Mouse (Mus musculus) kidney, embryonic 14.5 days (tissue): ENCODE measurements at regions not wholly inside any gene's neighbourhood (a gene's known extent, or its start where the extent isn't known, plus 50 kb on each side); places are given as distances from the start of the nearest gene placed in this dataset.

Experiments
- ATAC-seq: fragments of 200-750 bp; cut with Nextera tagmentation; 2 replicates; pipeline ENCODE4 v1.8.0; 2017; ENCODE audit warnings: moderate number of reproducible peaks, mild to moderate bottlenecking, moderate TSS enrichment, moderate library complexity; ENCODE audit not compliant: low FRiP score, low TSS enrichment
- H3K27ac ChIP-seq: fragments of 300-500 bp; sonication (generic); 2 replicates; pipeline ENCODE4 v1.5.1; 2014; ENCODE audit warnings: low read depth, mild to moderate bottlenecking, low read length, moderate library complexity, mixed read lengths
- H3K27me3 ChIP-seq: fragments of 300-500 bp; sonication (generic); 2 replicates; pipeline ENCODE4 v1.6.1; 2014; ENCODE audit warnings: mild to moderate bottlenecking, low read length; ENCODE audit not compliant: control insufficient read depth, insufficient read depth
- H3K36me3 ChIP-seq: fragments of 300-500 bp; sonication (generic); 2 replicates; pipeline ENCODE4 v1.6.1; 2014; ENCODE audit warnings: low read length, mixed read lengths; ENCODE audit not compliant: control insufficient read depth, insufficient read depth
- H3K4me1 ChIP-seq: fragments of 300-500 bp; sonication (generic); 2 replicates; pipeline ENCODE4 v1.6.1; 2014; ENCODE audit warnings: low read length, mixed read lengths; ENCODE audit not compliant: control insufficient read depth, insufficient read depth
- H3K4me2 ChIP-seq: fragments of 300-500 bp; sonication (generic); replicated peaks from 2 replicates; pipeline ENCODE4 v1.6.1; 2014; ENCODE audit warnings: low read depth, mild to moderate bottlenecking, low read length
- H3K4me3 ChIP-seq: fragments of 300-500 bp; sonication (generic); 2 replicates; pipeline ENCODE4 v1.5.1; 2014; ENCODE audit warnings: mild to moderate bottlenecking, low read length
- H3K9ac ChIP-seq: fragments of 300-500 bp; sonication (generic); 2 replicates; pipeline ENCODE4 v1.6.1; 2014; ENCODE audit warnings: low read depth, mild to moderate bottlenecking, low read length, moderate library complexity
- H3K9me3 ChIP-seq: fragments of 300-500 bp; sonication (generic); 2 replicates; pipeline ENCODE4 v1.6.1; 2016; ENCODE audit warnings: low read length; ENCODE audit not compliant: control insufficient read depth
- WGBS: fragments of 180-500 bp; shearing (Covaris S2); extraction: QIAGEN DNeasy Blood & Tissue Kit; methylation state at CpG from one replicate; pipeline ENCODE4 v1.1.7; 2014; 5-methylcytosine and 5-hydroxymethylcytosine counted together

DNA sequence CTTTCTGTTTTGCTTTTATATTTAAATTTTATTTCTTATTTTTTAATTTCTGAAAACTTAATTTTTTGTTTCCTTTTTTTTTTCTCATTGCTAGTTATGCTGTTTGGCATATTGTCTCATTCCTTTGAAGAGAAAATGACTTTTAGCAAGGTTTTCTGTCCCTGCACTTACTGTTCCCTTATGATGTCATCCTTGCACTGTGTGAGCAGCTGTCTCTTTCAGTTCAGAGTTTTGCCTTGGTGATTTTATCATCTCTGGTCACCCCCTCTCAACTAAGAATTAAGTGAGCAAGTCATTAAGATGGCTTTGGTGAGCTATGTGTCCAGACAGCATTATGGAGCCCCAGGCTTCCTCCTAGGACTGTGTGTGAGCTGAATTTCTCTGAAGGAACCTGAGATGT lies 774.3 kb upstream of the Lrrc6 start:
- ATAC-seq: no peak
- Histone ChIP-seq H3K27me3 (no peaks in the 10 kb centered on the region), H3K4me2 (no peak overlapping the region), H3K27ac (no peak overlapping the region), H3K9me3 (no peaks in the 10 kb centered on the region), H3K36me3 (no peaks in the 10 kb centered on the region), H3K4me1 (no peaks in the 10 kb centered on the region), H3K9ac (no peak overlapping the region), H3K4me3 (no peak overlapping the region)

GRCm38 (mm10) chr15:67272397-67272796 lies 771.7 kb upstream of the Lrrc6 start:
- ATAC-seq: no peak
- H3K4me1 ChIP-seq: no peaks in the 10 kb centered on the region
- H3K9me3 ChIP-seq: no peaks in the 10 kb centered on the region
- H3K4me2 ChIP-seq: no peak overlapping the region
- H3K27ac ChIP-seq: no peak overlapping the region
- no peak overlapping the region for H3K9ac ChIP-seq
- H3K36me3 ChIP-seq: no peaks in the 10 kb centered on the region
- H3K4me3 ChIP-seq: no peak overlapping the region
- 91% methylated on average over 2 of the region's 2 CpGs for WGBS
- no peaks in the 10 kb centered on the region for H3K27me3 ChIP-seq

DNA sequence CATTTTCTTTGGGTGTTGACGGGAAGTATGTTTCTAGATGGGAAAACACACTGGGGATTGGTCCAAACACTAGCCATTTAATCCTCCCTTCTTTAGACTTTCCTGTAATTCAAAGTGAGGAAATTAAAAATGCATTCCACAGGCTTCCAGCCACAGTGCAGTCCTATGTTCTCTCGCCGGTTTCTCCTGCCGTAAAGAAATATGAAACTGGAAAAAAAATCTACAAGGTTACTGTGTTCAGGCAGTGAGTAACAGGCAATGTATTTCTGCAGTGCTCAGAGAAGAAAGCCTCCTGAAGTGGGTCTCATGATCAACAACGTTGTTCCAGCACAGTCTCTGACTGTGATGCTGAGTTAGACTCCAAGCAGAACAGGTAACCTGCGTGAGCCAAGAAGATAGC lies 763.0 kb upstream of the Lrrc6 start:
- Histone ChIP-seq H3K27ac (no peak overlapping the region), H3K9me3 (no peaks in the 10 kb centered on the region), H3K4me2 (no peak overlapping the region), H3K9ac (no peak overlapping the region), H3K4me1 (no peaks in the 10 kb centered on the region), H3K4me3 (no peak overlapping the region), H3K27me3 (no peaks in the 10 kb centered on the region), H3K36me3 (no peaks in the 10 kb centered on the region)
- ATAC-seq: no peak
- WGBS: 60% methylated on average over 6 of the region's 6 CpGs

DNA sequence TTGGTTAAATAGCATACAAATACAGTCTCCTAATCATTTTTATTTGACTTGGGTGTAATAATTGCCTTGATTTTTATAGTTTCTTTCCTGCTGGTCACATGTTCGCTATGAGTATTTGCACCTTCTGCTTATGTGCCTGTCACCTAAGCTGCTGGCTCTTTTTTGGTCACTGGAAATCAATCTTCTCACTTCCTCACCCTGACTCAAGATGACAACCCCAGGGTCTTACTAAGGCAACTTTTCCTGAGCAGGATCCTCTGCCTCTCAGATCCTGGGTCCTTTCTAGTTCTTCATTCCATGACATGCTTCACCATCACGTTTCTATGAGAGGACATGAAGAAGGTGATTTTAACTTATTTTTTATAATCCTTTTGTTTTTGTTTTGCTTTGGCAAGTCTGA lies 762.6 kb upstream of the Lrrc6 start:
- WGBS: 66% methylated on average over 2 of the region's 2 CpGs
- no peaks in the 10 kb centered on the region for H3K36me3 ChIP-seq
- no peak overlapping the region for H3K9ac ChIP-seq
- no peak overlapping the region for H3K27ac ChIP-seq
- no peaks in the 10 kb centered on the region for H3K4me1 ChIP-seq
- no peak overlapping the region for H3K4me2 ChIP-seq
- H3K4me3 ChIP-seq: no peak overlapping the region
- H3K27me3 ChIP-seq: no peaks in the 10 kb centered on the region
- no peak for ATAC-seq
- no peaks in the 10 kb centered on the region for H3K9me3 ChIP-seq

- Histone ChIP-seq H3K4me3 (no peak overlapping the region), H3K36me3 (no peaks in the 10 kb centered on the region), H3K9ac (no peak overlapping the region), H3K4me1 (no peaks in the 10 kb centered on the region), H3K9me3 (no peaks in the 10 kb centered on the region), H3K27ac (no peak overlapping the region), H3K27me3 (no peaks in the 10 kb centered on the region), H3K4me2 (no peak overlapping the region)
- WGBS: 97% methylated on average over 2 of the region's 2 CpGs
- no peak for ATAC-seq
Observed at GRCm38 (mm10) chr15:67262269-67262668, 761.6 kb upstream of the Lrrc6 start.

DNA sequence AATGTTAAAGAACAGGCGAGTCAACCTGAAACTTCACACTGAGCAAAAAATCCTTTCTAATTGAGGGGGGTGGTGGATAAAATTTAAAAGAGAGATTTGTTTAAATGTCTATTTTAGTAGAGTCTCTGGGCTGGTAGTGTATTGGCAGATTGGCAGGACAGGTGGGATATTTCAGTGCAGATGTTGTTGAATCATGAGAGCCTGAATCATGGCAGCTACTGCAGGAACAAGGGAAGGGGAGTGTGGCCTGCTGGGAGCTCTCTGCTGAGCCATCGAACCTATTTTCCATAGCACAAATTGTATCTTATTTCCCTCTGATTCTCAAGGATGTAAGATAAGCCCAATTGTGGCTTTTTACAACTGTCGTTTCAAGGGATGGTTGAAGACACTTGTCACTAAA lies 760.0 kb upstream of the Lrrc6 start:
- WGBS: 72% methylated on average over 3 of the region's 3 CpGs
- H3K4me1 ChIP-seq: no peaks in the 10 kb centered on the region
- no peak for ATAC-seq

GRCm38 (mm10) chr15:67249147-67249546 lies 748.4 kb upstream of the Lrrc6 start:
- 53% methylated on average over 4 of the region's 4 CpGs for WGBS
- H3K36me3 ChIP-seq: no peaks in the 10 kb centered on the region
- H3K27ac ChIP-seq: no peak overlapping the region
- no peaks in the 10 kb centered on the region for H3K4me1 ChIP-seq
- no peak overlapping the region for H3K4me3 ChIP-seq
- no peaks in the 10 kb centered on the region for H3K9me3 ChIP-seq
- H3K4me2 ChIP-seq: no peak overlapping the region
- H3K9ac ChIP-seq: no peak overlapping the region
- no peak for ATAC-seq
- no peaks in the 10 kb centered on the region for H3K27me3 ChIP-seq

More for the DNA sequence above, 760.0 kb upstream of the Lrrc6 start:
- no peak overlapping the region for H3K4me3 ChIP-seq
- no peak overlapping the region for H3K4me2 ChIP-seq
- H3K9me3 ChIP-seq: no peaks in the 10 kb centered on the region
- no peak overlapping the region for H3K9ac ChIP-seq
- no peak overlapping the region for H3K27ac ChIP-seq
- no peaks in the 10 kb centered on the region for H3K36me3 ChIP-seq
- no peaks in the 10 kb centered on the region for H3K27me3 ChIP-seq

DNA sequence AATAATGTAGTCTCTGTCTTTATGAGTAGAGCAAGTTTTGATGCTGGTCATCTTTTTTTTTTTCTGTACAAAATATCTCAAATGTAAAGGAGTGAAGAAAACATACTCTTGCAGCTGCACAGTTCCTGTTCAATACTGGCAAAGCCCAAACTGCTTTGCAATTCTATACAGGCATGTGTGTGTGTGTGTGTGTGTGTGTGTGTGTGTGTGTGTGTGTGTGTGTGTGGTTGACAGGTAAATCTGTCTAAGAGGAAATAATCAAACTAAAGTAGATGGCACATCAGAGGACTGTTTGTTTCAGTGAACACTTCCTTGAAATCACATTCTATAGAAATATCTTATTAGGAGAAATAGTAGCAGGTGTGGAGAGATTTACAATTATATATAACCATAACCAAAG lies 747.8 kb upstream of the Lrrc6 start:
- Histone ChIP-seq H3K27me3 (no peaks in the 10 kb centered on the region), H3K4me3 (no peak overlapping the region), H3K36me3 (no peaks in the 10 kb centered on the region), H3K9ac (no peak overlapping the region), H3K4me1 (no peaks in the 10 kb centered on the region), H3K27ac (no peak overlapping the region), H3K9me3 (no peaks in the 10 kb centered on the region), H3K4me2 (no peak overlapping the region)
- ATAC-seq: no peak

DNA sequence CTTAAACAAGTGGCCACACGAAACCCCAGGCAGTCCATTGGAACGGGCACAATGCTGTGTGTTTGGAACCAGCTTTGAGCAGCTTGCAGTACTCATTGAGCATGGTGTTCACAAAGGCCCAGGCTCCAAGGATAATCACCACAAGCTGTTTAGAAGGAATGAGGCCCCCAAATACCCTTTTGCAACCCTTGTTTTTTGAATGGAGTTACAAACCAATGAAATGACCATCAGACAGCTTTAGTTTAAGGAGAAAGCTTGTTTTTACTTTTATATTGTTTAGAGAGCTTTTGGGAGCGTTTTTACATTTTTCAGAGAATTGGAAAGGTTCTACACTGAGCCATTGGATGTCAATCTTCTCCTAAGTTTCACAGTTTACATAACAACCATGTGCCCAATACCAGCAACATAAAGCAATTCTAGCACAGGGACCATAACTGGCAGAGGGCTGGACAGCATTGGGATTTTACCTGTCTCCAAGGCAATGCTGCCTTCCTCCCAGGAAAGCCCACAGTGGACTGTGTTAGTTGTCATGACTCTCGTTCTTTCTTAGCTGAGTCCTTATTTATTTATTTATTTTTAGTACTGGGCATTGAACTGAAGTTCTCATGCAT lies 745.1 kb upstream of the Lrrc6 start:
- Histone ChIP-seq H3K4me2 (no peak overlapping the region), H3K4me3 (no peak overlapping the region), H3K9ac (no peak overlapping the region), H3K27ac (no peak overlapping the region), H3K36me3 (no peaks in the 10 kb centered on the region), H3K9me3 (no peaks in the 10 kb centered on the region), H3K27me3 (no peaks in the 10 kb centered on the region), H3K4me1 (no peaks in the 10 kb centered on the region)
- WGBS: 69% methylated on average over 4 of the region's 4 CpGs
- no peak for ATAC-seq
